Mouse (Mus musculus) cerebellum, adult 9-11 months (tissue): ENCODE measurements around the gene Gm10663.
A peak's percentile ranks its signal among the peaks of the same experiment; 100 is the strongest.

Source experiments
- DNase-seq: peaks from one replicate; pipeline ENCODE4 v3.0.0; 2022

Gm10663 gene

GRCm38 (mm10) chr8:65088120-65088519 lies 13.3 kb downstream of the Gm10663 start:
- DNase-seq, result no peak

- no peak for DNase-seq
Measured at GRCm38 (mm10) chr8:65089781-65090180, 14.9 kb downstream of the Gm10663 start.

DNA sequence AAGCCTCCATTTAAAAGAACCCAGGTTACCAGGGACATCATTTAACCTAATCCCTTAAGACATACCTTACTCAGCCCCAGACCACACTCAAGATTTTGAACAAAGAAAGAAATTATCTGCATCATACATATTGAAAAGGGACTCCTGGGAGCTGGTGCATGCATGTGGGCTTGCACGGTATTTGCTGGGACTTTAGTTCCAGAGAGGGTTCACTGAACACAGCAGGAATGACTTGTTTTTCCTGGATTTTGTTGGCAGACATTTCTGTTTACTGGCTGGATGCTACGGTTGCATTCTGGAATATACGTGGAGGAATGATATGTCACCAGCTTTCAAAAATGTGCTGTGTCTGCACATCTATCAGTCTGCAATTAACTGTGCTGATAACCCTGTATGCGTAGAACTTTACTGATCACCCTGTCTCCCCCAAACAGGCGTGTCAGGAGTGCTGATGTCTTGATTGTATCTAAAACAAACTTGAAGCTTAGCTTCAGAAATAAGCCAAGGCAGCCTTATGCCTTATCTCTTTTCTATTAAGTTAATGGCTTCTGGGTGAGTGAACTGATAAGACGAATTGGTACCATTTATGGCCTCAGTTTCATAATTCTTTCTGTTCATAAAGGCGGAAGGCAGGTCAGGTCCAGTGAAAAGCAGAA lies 23.1 kb downstream of the Gm10663 start:
- DNase-seq, result no peak

GRCm38 (mm10) chr8:65099735-65100134 lies 24.9 kb downstream of the Gm10663 start:
- DNase-seq, result no peak

GRCm38 (mm10) chr8:65103632-65104031 lies 28.8 kb downstream of the Gm10663 start:
- DNase-seq, result no peak

DNA sequence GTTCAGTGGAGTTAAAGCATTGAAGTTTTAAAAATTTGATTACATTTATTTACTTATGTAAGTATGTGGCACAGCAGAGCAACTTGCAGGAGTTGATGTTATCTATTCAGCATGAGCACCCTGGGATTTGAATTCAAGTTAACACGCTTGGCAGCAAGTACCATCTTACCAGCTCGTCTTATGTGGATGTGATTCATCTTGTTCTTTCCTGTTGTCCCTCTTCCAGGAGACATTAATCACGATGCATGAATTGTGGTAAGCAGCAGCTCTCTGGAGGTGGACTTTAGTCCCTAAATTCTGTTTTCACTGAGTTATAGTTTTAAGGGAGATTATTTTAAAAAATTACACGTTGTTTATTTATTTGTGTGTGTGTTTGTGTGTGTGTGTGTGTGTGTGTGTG lies 29.2 kb downstream of the Gm10663 start:
- no peak for DNase-seq

DNA sequence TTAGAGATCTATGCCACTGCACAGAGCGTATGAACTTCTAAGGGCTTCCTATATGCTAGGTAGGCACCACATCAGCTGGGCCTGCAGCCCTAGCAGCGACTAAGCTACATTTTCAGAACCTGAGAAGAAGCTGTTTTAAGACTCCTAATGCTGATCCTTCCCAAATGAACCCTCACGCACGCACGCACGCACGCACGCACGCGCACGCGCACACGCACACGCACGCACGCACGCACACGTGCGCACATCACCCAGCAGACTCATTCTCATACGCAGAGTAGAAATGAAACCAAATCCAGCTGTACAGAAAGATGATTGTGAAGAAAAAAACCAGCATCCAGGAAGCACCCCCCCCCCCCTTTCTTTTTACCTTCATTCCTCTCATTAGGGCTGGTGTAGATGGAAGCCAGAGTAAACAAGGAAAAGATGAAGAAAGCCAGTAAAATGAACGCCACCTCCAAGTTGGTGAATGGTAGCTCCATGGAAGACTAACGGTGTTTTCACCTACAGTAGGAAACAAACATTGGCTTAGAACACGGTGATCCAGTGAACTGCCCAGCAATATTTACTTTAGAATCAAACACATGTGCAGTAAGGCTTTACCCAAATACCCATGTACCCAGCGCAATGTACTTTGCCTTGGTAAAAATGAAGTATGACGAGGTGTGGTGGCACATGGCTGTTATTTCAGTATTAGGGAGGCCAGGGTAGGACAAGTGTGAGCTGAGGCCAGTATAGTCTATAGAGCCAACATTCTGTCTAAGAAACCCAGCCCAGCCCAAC lies 33.3 kb downstream of the Gm10663 start:
- DNase-seq, result no peak

DNA sequence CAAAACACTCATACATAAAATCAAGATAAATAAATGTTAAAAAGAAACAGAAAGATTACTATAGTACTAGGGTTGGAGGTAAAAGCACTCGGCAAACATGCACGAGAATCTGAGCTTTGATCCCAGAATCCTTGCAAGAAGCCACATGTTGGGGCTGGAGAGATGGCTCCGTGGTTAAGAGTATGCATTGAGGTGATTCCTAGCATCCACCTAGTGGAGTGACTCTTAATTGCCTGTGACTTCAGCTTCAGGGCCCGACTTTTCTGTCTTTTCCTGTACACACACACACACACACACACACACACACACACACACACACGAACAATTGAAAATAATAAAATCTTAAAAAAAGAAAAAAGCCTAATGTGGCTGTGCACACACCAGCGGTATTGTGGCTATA lies 34.1 kb downstream of the Gm10663 start:
- DNase-seq, result no peak

DNA sequence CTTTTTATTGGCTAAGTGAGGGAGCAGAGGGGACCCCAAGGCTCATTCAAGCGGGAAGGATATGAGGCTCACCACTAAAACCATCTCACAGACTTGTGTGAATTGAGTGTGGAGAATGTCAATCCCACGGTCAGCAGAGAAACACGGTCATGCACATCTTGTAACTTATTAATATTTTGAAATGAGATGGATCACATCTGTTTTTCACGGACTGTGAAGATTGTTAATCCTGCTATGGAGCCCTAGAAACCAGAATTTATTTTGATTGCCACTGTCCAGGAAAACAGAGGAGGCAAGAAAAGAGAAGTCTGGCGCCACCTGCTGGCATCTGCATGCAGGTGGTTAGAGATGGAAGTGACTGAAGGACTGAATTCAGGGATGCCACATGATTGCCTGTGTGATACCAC lies 35.5 kb downstream of the Gm10663 start:
- DNase-seq, result peak; percentile 12

DNA sequence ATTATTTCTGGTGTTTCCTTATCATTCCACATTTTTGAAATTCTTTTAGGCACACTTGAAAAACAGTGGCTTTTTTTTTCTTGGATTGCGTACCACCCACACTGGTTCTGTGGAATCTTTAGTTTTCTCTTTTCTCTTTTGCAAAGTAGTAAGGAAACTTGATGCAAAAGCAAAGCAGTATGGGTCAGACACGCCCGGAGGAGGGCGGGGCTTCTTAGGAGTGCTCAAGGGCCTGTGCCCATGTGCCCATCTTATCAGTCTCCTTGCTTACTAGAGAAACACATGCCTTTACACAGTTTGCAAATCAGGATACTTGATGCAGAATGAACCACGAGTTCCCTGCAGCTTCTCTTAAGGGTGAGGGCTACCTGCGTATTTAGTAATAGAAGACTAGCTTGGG lies 37.3 kb downstream of the Gm10663 start:
- no peak for DNase-seq

GRCm38 (mm10) chr8:65126014-65126413 lies 51.2 kb downstream of the Gm10663 start:
- DNase-seq, result no peak

- DNase-seq, result no peak
Measured at GRCm38 (mm10) chr8:65126454-65126853, 51.6 kb downstream of the Gm10663 start.
